Mouse (Mus musculus) liver, embryonic 12.5 days (tissue): Measurements from ENCODE around the gene Aes. TPM values are rescaled to one million over a fixed set of nuclear protein-coding genes. Genes with fewer than 3 reads are reported as not detected.

Experiments
- ATAC-seq: fragments of 200-750 bp; cut with Nextera tagmentation; 2 replicates; pipeline ENCODE4 v1.8.0; 2017; ENCODE audit warnings: moderate number of reproducible peaks, mild to moderate bottlenecking, moderate library complexity
- H3K27ac ChIP-seq: fragments of 300-500 bp; sonication (generic); 2 replicates; pipeline ENCODE4 v1.5.1; 2016; ENCODE audit warnings: mild to moderate bottlenecking
- H3K27me3 ChIP-seq: fragments of 300-500 bp; sonication (generic); replicated peaks from 2 replicates; pipeline ENCODE4 v1.6.1; 2016; ENCODE audit warnings: mild to moderate bottlenecking, moderate library complexity
- H3K36me3 ChIP-seq: fragments of 300-500 bp; sonication (generic); 2 replicates; pipeline ENCODE4 v1.6.1; 2016; ENCODE audit warnings: mild to moderate bottlenecking, moderate library complexity
- H3K4me1 ChIP-seq: fragments of 300-500 bp; sonication (generic); 2 replicates; pipeline ENCODE4 v1.6.1; 2016
- H3K4me2 ChIP-seq: fragments of 300-500 bp; sonication (generic); 2 replicates; pipeline ENCODE4 v1.6.1; 2016; ENCODE audit warnings: mild to moderate bottlenecking, moderate library complexity
- H3K4me3 ChIP-seq: fragments of 300-500 bp; sonication (generic); 2 replicates; pipeline ENCODE4 v1.5.1; 2016; ENCODE audit warnings: mild to moderate bottlenecking, moderate library complexity
- H3K9ac ChIP-seq: fragments of 300-500 bp; sonication (generic); 2 replicates; pipeline ENCODE4 v1.6.1; 2016; ENCODE audit warnings: mild to moderate bottlenecking, moderate library complexity
- H3K9me3 ChIP-seq: fragments of 300-500 bp; sonication (generic); replicated peaks from 2 replicates; pipeline ENCODE4 v1.6.1; 2016; ENCODE audit warnings: mild to moderate bottlenecking, moderate library complexity
- WGBS: fragments of 180-500 bp; shearing (Covaris S2); methylation state at CpG from one replicate; pipeline ENCODE4 v1.1.7; 2016; ENCODE audit not compliant: insufficient replicate concordance; 5-methylcytosine and 5-hydroxymethylcytosine counted together
- polyA plus RNA-seq: library from polyadenylated mRNA; unstranded; fragments of >200 nt; fragmentation: Nextera tagmentation; extraction: Ambion mirVana; gene quantifications from 2 replicates; pipeline ENCODE4 v1.2.1, GENCODE M21; 2016

Gene Aes
- polyA plus RNA-seq, 1 experiment from 2014 or later, result 270 TPM

- ATAC-seq, result peak; percentile 85
- H3K4me3 ChIP-seq, result peak overlapping the region; percentile 65
- peak overlapping the region; percentile 93 for H3K4me2 ChIP-seq
- WGBS, result under 1% methylated on average over 18 of the region's 18 CpGs
- no peaks in the 10 kb centered on the region for H3K36me3 ChIP-seq
- H3K9me3 ChIP-seq, result no peaks in the 10 kb centered on the region
- H3K4me1 ChIP-seq, result peaks cover 78% of the 10 kb centered on the region
- H3K9ac ChIP-seq, result peak overlapping the region; percentile 74
- peak overlapping the region; percentile 83 for H3K27ac ChIP-seq
- peaks cover 63% of the 10 kb centered on the region for H3K27me3 ChIP-seq
These were observed 12.2 kb downstream of the Aes start for GRCm38 (mm10) chr10:81571501-81571876.

- peak overlapping the region; percentile 93 for H3K4me2 ChIP-seq
- 11% methylated on average over 9 of the region's 9 CpGs for WGBS
- no peaks in the 10 kb centered on the region for H3K9me3 ChIP-seq
- H3K27ac ChIP-seq, result peak overlapping the region; percentile 64
- ATAC-seq, result peak; percentile 0; the same call in 1 of the 2 replicates
- no peaks in the 10 kb centered on the region for H3K36me3 ChIP-seq
- peaks cover 78% of the 10 kb centered on the region for H3K4me1 ChIP-seq
- H3K27me3 ChIP-seq, result peaks cover 70% of the 10 kb centered on the region
- H3K9ac ChIP-seq, result peak overlapping the region; percentile 55; the same call in 1 of the 2 replicates
- H3K4me3 ChIP-seq, result peak overlapping the region; percentile 65
These were observed 12.9 kb downstream of the Aes start for GRCm38 (mm10) chr10:81572133-81572671.

GRCm38 (mm10) chr10:81572975-81573374 is 13.7 kb downstream of the Aes start:
- Histone ChIP-seq H3K27ac (peak overlapping the region; percentile 64; the same call in 1 of the 2 replicates), H3K9ac (no peak overlapping the region), H3K4me1 (peaks cover 74% of the 10 kb centered on the region), H3K27me3 (peaks cover 78% of the 10 kb centered on the region), H3K36me3 (no peaks in the 10 kb centered on the region), H3K4me2 (peak overlapping the region; percentile 93), H3K9me3 (no peaks in the 10 kb centered on the region), H3K4me3 (peak overlapping the region; percentile 65)
- WGBS, result 8% methylated on average over 9 of the region's 9 CpGs
- peak; percentile 77 for ATAC-seq

GRCm38 (mm10) chr10:81574081-81575056 is 15.1 kb downstream of the Aes start, which contains the start of gene Tle2:
Tle2 (plus strand) TSS chr10:81574561.
- Histone ChIP-seq H3K4me2 (peak within 1 kb of the TSS; percentile 93), H3K9ac (peak within 1 kb of the TSS; percentile 51), H3K9me3 (no peaks in the 10 kb centered on the region), H3K27me3 (peaks cover 81% of the 10 kb centered on the region), H3K36me3 (no peaks in the 10 kb centered on the region), H3K4me1 (peaks cover 61% of the 10 kb centered on the region), H3K4me3 (peak within 1 kb of the TSS; percentile 46), H3K27ac (peak within 1 kb of the TSS; percentile 33; the same call in 1 of the 2 replicates)
- no peak for ATAC-seq
- 18% methylated on average over 10 of the region's 10 CpGs for WGBS

GRCm38 (mm10) chr10:81575208-81575631 is 15.9 kb downstream of the Aes start:
- WGBS, result under 1% methylated on average over 30 of the region's 30 CpGs

GRCm38 (mm10) chr10:81575695-81576094 is 16.4 kb downstream of the Aes start:
- H3K9me3 ChIP-seq, result no peaks in the 10 kb centered on the region
- 7% methylated on average over 6 of the region's 6 CpGs for WGBS
- H3K27me3 ChIP-seq, result peaks cover 81% of the 10 kb centered on the region
- peak overlapping the region; percentile 46 for H3K4me3 ChIP-seq
- H3K9ac ChIP-seq, result peak overlapping the region; percentile 51; the same call in 1 of the 2 replicates
- peaks cover 58% of the 10 kb centered on the region for H3K4me1 ChIP-seq
- peak overlapping the region; percentile 74 for H3K4me2 ChIP-seq
- ATAC-seq, result no peak
- no peak overlapping the region for H3K27ac ChIP-seq
- no peaks in the 10 kb centered on the region for H3K36me3 ChIP-seq

More at GRCm38 (mm10) chr10:81575208-81575631, 15.9 kb downstream of the Aes start:
- H3K27ac ChIP-seq, result no peak overlapping the region
- no peak for ATAC-seq
- H3K9ac ChIP-seq, result peak overlapping the region; percentile 51
- peaks cover 81% of the 10 kb centered on the region for H3K27me3 ChIP-seq
- no peaks in the 10 kb centered on the region for H3K9me3 ChIP-seq
- no peaks in the 10 kb centered on the region for H3K36me3 ChIP-seq
- H3K4me3 ChIP-seq, result peak overlapping the region; percentile 46
- H3K4me2 ChIP-seq, result peak overlapping the region; percentile 74
- peaks cover 58% of the 10 kb centered on the region for H3K4me1 ChIP-seq

GRCm38 (mm10) chr10:81579967-81580366 is 20.7 kb downstream of the Aes start:
- no peak for ATAC-seq
- 58% methylated on average over 4 of the region's 4 CpGs for WGBS

GRCm38 (mm10) chr10:81580441-81581070 is 21.3 kb downstream of the Aes start:
- no peaks in the 10 kb centered on the region for H3K9me3 ChIP-seq
- no peak overlapping the region for H3K4me3 ChIP-seq
- H3K9ac ChIP-seq, result no peak overlapping the region
- no peak for ATAC-seq
- H3K27me3 ChIP-seq, result peaks cover 89% of the 10 kb centered on the region
- H3K27ac ChIP-seq, result no peak overlapping the region
- WGBS, result 26% methylated on average over 25 of the region's 25 CpGs
- peak overlapping the region; percentile 34 for H3K4me2 ChIP-seq
- no peaks in the 10 kb centered on the region for H3K36me3 ChIP-seq
- H3K4me1 ChIP-seq, result peaks cover 21% of the 10 kb centered on the region

More at GRCm38 (mm10) chr10:81579967-81580366, 20.7 kb downstream of the Aes start:
- Histone ChIP-seq H3K4me2 (peak overlapping the region; percentile 34; the same call in 1 of the 2 replicates), H3K4me3 (no peak overlapping the region), H3K36me3 (no peaks in the 10 kb centered on the region), H3K27ac (no peak overlapping the region), H3K27me3 (peaks cover 93% of the 10 kb centered on the region), H3K9me3 (no peaks in the 10 kb centered on the region), H3K9ac (no peak overlapping the region), H3K4me1 (peaks cover 27% of the 10 kb centered on the region)

GRCm38 (mm10) chr10:81583347-81583746 is 24.1 kb downstream of the Aes start:
- H3K4me3 ChIP-seq, result no peak overlapping the region
- H3K9ac ChIP-seq, result no peak overlapping the region
- peaks cover 88% of the 10 kb centered on the region for H3K27me3 ChIP-seq
- no peak overlapping the region for H3K27ac ChIP-seq
- 41% methylated on average over 6 of the region's 6 CpGs for WGBS
- H3K36me3 ChIP-seq, result peaks cover 6% of the 10 kb centered on the region; the same call in 1 of the 2 replicates
- H3K9me3 ChIP-seq, result no peaks in the 10 kb centered on the region
- H3K4me1 ChIP-seq, result peaks cover 13% of the 10 kb centered on the region
- no peak for ATAC-seq
- H3K4me2 ChIP-seq, result no peak overlapping the region

- Histone ChIP-seq H3K36me3 (peaks cover 8% of the 10 kb centered on the region; the same call in 1 of the 2 replicates), H3K27ac (no peak overlapping the region), H3K27me3 (peaks cover 79% of the 10 kb centered on the region), H3K9ac (no peak overlapping the region), H3K4me2 (no peak overlapping the region), H3K4me3 (no peak overlapping the region), H3K9me3 (no peaks in the 10 kb centered on the region), H3K4me1 (peaks cover 4% of the 10 kb centered on the region; the same call in 1 of the 2 replicates)
- ATAC-seq, result no peak
- WGBS, result 47% methylated on average over 7 of the region's 7 CpGs
These were observed 29.5 kb downstream of the Aes start for GRCm38 (mm10) chr10:81588739-81589138.

GRCm38 (mm10) chr10:81591846-81592245 is 32.6 kb downstream of the Aes start:
- no peak overlapping the region for H3K27ac ChIP-seq
- H3K4me1 ChIP-seq, result peaks cover 27% of the 10 kb centered on the region
- H3K9ac ChIP-seq, result no peak overlapping the region
- H3K9me3 ChIP-seq, result no peaks in the 10 kb centered on the region
- 42% methylated on average over 9 of the region's 9 CpGs for WGBS
- peaks cover 8% of the 10 kb centered on the region; the same call in 1 of the 2 replicates for H3K36me3 ChIP-seq
- ATAC-seq, result no peak
- no peak overlapping the region for H3K4me3 ChIP-seq
- peaks cover 89% of the 10 kb centered on the region for H3K27me3 ChIP-seq
- no peak overlapping the region for H3K4me2 ChIP-seq
